Mouse (Mus musculus): ENCODE results near the gene Tmem255b.
A peak's percentile ranks its signal among the peaks of the same experiment; 100 is the strongest.

Tmem255b gene

DNA sequence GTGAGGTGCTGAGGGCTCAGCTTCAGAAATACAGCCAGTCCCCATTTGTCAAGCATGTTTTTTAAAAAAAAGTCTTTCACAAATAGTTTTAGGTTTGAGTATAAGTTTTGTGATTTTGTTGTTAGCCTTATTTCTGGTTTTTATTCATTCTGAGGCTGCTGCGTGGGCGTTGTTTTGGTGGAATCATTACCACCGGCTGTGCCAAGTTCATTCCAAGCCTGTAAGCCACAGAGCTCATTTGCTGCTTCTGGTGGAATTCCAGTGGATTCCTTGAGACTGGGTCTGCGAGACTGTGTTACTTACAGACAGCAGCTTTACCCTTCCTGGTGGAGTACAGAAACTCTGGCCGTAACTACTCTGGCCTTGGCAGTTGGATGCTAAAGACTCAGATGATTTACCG is 11.5 kb downstream of the Tmem255b start:
- no peak for DNase-seq (ENCODE audit: low spot score)

DNA sequence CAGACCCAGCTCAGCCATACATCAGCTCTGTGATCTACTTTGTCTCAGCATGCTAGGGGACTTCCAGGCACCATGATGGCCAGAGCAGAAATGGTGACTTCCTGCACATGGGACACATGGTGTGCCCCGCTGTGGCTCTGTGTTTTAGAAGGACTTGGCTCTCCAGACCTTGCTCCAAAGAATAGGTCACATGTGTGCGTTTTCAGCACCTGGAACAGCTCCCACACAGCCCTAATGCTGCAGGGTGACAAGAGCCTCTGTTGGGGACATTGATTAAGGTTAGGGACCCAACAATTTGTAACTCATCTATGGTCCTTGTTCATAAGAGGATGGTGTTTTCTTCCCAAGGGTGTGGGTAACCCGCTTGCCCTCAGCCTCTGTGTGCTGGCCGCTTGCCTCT is 13.2 kb downstream of the Tmem255b start:
- no peak for DNase-seq (ENCODE audit: low spot score)

DNA sequence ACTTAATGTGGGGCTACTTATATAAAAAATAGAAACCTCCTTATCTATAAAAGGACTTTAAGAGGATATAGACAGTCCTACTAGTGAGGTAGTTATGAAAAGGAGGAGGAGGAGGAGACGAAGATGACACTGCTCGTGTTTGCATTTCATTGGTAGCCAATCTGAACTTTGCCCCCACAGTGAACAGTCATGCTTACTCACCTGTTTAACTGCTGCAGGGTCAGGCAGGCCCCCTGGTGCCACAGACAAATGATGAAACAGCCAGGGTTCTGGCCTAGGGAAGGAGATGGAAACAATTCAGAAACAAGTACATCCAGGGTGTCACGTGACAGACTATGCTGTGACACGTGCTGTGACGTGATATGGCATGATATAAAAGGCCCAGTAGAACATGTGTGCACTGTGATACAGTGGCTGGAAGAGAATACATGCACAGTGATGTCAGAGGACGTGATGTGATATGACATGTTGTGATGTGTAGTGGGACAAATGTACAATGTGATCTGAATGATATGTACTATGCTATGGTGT is 16.8 kb downstream of the Tmem255b start:
- no peak for DNase-seq (ENCODE audit: low spot score)

DNA sequence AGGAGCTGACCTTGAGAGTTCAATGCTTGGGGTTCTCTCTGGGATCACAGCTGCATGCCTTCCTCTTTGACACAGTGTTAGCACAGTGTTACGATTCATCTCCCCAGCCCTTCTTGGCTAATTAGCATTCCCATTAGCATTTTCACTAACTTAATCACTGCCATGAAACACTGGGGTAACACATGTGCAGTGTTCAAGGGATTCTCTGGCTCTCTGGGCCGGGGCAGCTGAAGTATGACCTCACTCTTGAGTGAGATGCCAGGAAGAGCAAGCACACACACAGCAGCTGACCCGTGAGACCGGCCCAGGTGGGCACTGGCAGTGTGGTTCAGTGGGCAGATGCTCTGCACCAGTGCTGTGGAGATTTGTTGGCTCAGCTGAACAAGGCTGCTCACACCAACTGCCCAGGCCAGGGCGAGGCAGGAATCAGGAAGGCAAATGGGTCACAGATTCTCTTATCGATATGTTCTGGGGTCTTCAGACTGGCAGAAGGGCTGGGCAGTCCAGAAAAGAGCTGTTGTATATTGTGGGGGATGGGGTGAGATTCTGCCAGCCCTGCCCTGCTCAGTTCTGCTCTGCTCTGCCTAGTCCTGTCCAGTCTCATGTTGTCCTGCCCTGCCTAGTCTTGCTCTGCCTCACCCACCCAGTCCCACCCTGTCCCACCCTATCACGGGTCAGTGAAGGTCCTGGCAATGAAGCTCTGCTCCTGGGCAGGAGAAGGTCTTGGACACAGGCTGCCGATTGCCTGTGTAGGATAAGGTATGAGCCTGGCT is 19.5 kb downstream of the Tmem255b start:
- no peak for DNase-seq (ENCODE audit: low spot score)

DNA sequence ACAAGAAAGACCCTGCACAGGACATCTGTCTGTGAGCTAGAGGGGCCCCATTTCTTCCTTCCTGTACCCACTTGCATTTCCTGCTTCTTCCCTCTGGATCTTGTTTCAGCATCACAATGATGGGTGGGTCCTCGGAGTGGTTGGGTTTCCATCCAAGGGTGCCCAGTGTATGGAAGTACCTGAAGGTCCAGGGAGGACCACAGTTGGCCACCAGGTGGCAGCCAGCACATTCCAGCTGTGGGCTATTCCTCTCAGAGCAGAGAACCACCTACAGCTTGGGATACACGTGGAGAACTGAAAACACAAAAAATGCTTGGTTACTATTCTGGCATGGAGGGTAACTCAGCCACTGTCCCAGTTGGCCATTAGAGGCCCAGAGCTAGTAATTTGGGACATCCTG is 20.3 kb downstream of the Tmem255b start:
- DNase-seq (ENCODE audit: low spot score), result no peak

DNA sequence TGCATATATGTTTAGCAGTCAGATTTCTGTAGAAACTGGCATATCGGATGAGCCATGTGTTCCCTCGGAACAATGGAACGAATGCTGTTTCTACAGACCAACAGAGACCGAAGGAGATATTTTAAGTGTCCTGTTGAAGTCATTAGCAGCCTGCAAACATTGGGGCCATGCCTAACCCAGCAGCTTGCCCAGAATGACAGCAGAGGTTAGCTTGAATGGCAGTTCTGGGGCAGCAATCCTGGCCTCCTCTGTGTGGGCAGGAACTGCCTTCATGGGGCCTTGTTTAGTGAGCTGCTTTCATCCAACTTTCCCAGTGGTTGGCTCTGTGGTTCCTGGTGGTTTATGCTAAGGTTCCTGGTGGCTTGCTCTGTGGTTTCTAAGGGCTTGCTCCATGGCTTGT is 24.4 kb downstream of the Tmem255b start:
- no peak for DNase-seq (ENCODE audit: low spot score)

DNA sequence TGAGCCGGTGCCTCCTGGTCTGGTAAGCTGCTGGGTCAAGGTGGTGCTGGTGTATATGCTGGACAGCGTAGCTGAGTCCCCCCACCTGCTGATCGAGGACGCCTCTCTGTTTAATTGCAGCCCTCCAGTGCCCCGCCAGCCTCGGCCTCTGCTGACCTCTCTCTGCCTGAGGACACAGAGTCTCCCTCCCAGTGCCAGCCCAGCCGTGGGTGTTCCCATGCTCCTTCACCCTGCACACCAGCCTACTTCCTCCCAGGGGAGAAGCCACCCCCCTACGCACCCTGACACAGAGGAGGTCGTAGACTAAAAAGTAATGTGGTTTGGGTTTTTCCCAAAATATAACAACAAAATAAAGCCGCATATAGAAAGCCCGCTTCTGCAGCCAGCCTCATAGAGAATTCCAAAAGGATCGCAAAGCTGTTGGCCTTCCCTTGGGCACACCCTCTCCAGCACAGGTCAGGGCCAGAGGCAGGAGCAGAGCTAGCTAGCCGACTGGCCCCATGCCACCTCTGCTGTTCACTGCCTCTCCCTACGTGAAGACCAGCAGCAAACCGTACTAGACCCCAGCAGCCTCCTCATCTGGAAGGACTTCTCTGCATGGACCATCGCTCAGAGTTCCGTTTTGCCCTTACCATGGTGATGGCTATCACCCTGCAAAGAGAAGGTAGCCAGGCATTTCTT is 26.2 kb downstream of the Tmem255b start:
- no peak for DNase-seq (ENCODE audit: low spot score)

DNA sequence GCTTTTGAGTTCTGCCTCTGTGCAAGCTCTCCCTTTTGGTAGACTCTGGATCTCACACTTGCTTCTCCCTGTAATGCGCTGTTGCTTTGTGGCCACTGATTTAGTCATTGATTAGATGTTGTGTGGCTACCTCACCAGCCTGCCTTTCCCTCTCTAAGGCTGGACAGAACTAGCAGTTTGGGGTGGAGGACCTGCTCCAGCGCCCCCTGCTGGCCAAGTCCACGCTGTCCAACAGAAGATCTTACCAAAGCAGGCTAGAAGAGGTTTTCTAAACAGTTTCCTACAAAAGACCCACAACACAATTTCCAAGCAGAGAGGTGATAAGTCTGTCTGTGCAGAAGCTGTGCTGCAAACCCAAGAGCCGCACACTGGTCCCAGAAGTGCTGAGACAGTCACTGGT is 26.9 kb downstream of the Tmem255b start:
- DNase-seq (ENCODE audit: low spot score), result peak; percentile 17

DNA sequence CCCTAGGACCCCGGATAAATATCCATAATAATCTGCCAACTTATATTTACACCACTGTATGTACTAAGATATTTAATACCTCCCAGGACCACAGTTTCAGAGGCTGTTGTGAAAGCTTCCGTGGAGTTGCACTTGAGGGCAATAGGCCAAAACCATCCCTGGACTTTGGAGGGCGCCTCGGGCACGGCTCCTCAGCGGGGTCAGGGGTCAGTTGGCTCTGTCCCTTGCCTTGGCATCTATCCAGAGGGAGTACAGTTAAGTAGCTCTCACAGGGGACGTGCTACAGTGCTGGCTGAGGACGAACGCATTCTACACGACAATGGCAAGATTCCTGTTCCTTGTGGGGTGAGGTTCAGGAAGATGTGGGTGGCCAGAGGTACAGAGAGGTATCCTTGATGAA is 27.4 kb downstream of the Tmem255b start:
- no peak for DNase-seq (ENCODE audit: low spot score)

DNA sequence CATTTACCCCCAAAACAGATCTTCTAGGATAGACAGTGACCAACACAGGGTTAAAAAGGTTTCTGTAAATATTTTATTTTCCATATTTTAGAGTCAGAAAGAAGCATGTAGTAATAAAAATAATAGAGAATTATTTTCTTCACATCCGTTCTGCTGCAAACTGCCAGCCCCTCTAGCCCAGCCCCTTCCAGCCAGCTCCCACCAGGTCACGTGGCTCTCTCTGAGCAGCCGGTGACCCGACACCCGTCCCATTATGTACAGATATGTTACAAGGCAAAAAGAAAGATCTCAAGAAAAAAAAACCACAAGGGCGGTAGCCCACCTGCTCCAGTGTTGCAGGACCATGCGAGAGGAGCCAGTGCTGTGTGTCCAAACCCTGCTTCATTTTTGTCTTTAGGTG is 30.3 kb downstream of the Tmem255b start:
- DNase-seq (ENCODE audit: low spot score), result no peak

DNA sequence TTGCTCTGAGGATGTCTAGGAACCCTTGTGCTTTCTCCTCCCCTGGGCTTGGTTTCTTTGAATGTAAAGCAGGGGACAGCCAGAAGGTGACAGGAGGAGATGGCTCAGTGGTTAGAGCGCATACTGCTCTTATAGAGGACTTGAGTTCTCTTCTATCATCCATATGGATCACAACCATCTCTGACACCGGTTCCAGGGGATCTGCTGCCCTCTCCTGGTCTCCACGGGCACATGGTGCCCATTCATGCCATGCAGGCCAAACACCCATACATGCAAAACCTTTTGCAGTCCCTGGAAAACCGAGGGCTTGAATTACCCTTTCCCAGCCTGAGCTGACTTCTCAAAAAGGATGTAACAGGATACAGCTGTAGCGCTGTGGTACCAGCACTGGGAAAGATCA is 32.0 kb downstream of the Tmem255b start:
- DNase-seq (ENCODE audit: low spot score), result no peak

DNA sequence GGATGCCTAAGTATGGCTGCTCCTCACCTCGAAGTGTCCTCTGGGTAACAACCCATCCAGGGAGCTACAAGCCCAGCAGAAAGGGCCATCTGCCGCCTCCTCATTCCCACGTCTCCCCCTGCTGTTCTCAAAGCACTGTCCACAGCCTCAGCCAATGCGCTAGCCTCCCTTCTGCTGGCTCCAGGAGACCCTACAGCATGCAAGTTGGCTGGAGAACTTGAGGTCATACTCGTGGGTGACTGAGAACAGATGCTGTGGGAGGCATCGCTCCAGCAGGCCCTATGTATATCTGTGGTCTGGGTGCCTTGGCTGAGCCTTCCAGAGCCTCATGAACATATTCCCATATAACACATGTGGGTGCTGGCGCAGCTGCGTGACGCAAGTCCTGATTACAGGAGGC is 33.7 kb downstream of the Tmem255b start:
- DNase-seq (ENCODE audit: low spot score), result no peak

DNA sequence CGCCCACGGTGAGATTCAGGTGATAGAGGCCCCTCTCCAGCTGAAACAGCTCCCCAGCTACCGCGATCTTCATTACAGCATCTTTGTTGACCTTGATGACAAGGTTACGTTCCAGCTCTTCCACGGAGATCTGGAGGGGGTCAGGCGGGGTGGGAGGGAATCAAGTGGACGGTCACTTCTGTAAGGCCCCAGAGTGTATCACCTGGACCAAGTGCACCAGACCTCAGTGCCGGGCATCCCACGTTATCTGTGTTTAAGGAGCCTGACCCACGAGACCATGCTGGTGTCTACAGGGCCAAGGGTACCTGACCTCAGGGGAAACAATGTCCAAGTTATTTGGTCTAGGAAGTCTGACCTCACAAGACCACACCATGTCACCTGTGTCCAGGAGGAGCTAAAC is 36.5 kb downstream of the Tmem255b start:
- no peak for DNase-seq (ENCODE audit: low spot score)

DNA sequence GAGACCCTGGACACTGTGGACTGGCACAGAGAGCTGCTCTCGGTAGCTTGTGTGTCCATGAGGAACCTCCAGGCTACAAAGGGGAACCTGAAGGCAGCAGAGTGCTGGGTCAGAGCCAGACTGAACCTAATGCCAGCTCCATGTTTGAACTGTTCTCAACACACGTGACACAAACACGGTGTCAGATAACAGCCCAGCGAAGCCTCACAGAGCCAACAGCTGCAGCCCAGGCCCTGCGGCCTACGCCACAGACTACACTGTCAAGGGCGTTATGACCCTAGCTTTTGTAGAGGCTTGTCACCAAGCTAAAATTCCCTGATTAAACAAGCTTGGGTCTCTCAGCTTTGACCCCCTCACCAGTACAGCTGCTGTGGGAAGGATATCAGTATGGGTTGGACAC is 37.3 kb downstream of the Tmem255b start:
- DNase-seq (ENCODE audit: low spot score), result no peak

DNA sequence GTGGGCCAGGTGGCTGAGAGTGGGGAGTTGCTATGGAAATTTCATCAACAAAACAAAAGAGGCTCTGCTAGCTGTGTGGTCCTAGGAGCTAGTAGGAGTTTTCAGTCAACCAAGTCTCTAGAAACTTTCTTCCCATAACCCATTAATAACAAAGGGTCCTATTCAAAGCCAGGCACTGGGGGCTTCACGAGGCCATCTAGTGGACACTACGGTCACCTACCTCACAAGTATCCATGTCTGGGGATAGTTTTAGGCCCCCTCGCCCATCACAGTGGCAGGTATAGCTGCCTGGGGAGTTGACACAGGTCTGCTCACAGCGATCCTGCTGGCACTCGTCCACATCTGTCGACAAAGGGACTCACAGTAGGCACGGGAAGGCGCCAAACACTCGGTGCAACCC is 40.9 kb downstream of the Tmem255b start:
- no peak for DNase-seq (ENCODE audit: low spot score)

DNA sequence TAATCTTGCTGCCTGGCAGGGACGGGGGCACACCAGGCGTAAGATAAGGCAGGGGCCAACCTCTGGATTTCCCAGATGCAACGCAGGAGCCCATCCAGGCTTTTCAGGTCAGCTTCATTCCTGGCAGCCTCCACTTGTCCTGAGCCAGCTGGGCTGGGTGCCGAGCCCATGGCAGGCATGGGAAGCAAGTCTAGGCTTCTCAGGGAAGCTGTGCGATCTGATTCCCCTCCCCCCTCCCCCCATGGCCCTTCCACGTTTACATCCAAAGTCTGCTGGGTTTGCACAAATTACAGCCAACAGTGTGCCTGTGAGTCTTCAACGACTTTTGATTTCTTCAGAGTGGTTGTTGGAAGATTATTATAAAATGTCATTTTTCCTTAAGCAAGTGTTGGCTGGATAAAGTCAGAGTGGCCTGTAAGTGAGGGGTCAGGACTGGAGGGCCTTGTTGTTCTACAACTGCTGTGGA is 46.1 kb downstream of the Tmem255b start:
- DNase-seq (ENCODE audit: low spot score), result no peak

DNA sequence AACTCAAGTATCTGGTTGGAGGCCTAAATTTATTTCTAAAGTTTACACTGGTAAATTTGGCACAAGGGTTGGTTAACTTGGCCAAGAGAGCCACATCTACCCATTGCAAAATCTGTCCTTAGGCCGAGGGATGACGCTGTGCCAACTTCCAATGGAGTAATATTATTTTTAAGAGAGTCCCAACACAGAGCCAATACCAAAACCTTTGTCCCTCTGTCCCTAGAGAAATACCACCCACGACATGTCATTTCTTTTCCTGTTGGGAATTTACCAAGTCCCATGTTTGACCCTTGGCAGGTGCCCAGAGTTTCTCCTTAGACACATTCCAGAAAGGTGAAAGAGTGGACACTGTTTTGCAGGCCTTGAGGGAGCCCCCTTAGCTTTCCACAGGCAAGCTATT is 46.6 kb downstream of the Tmem255b start:
- no peak for DNase-seq (ENCODE audit: low spot score)

DNA sequence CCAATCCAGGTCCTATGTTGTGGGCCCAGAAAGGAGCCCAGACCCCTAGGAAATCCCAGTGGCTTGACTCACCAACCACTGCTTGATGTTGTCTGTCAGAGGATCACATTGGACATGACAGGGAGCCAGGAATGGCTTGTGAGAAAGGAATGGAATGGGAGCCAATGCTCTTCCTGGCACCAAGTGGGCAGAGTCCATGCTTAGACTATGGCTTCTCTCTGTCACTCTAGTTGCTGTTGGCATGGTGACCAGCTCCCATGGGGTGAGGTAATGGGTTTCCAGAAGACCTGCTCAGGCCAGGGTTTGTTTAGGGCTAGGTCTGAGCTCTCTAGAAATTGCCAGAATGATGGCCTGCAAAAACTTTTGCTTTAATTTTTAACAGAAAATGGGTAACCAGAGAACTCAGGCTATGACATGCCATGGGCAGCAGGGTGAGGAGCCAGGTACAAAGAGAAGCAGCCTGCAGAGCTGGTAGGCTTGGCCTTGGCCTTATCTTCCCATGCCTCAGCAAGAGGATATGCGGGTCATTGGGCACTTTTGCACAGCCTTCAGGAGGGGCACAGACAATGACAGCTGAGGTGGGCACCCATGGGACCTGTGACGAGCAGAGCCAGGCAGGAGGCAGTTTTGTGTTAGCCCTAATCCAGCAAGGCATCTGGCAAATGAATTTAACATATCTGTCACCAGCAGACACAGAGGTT is 47.3 kb downstream of the Tmem255b start:
- no peak for DNase-seq (ENCODE audit: low spot score)

DNA sequence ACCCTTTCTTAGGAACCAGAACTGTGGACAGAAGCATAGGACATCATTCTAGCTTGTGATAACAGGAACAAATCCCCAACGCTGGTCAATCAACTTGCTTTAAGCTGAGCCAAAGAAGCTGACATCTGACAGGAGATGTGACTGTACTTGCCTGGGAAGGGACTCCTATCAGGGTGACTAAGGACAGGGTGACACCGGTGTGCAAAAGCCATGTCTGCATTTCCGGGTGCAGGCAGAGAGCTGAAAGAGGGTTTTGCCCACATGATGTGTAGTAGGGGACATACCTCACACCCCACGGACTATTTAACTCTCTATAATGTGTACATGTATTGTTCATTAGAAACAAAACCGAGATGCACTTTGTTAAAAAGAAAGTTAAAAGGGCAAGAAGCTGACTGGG is 48.2 kb downstream of the Tmem255b start:
- DNase-seq (ENCODE audit: low spot score), result no peak

DNA sequence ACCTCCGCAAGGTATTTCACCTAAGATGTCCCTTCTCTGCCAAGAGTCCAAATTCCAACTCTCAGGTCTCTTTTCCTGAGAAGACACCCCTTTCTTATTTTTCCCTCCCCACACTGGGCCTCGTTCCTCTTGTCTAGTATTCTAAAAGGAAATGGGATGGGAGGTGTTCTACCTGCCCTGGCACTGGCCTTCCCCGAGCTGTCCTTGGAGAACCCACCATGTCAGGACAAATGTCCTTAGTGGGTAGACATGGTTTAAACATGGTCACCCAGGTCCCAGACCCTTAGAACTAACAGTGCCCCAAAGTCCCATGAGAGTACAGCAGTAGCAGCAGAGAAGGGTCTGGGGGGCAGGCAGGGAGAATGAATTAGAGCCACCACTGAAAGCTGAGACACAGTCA is 54.4 kb downstream of the Tmem255b start:
- no peak for DNase-seq (ENCODE audit: low spot score)

DNA sequence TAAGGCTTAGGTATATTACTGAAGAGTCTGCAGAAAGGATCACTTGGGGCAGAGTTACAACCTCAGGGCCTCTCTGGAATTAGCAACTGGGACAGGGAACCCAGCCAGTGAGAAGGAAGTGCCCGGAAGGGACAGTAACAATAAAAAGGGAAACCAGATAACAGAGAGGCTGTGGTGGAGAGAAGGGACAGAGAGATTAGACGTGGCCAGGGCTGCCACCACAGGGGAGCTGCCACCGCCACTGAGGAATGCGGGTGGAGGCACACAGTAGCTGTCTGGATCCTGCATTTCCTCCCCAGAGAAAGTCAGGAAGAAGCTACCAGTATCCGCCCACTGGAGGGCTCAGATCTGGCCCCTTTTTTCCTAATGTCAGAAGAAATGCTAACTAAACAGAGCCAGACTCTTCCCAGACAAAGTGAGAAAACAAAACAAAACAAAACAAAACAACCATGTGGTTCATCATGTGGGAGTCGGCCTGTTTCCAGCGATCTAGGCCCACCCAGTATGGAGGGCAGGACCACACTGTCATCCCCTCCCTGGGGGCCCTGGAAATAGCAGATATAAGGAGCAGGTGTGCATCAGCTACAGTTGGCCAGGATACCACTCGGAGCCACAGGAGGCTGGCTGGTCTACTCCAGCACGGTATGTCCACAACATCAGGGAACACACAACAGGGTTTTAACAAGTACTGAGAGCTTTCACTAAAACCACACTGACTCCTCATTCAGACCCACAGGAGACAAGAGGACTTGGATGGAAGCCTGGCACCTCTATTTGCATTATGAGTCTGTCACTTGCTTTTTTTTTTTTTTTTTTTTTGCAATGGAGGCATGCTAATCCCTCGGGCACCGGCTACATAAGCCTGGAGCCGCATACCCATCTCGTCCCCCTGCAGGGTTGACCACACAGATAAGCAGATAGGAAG is 55.3 kb downstream of the Tmem255b start:
- DNase-seq (ENCODE audit: low spot score), result no peak

DNA sequence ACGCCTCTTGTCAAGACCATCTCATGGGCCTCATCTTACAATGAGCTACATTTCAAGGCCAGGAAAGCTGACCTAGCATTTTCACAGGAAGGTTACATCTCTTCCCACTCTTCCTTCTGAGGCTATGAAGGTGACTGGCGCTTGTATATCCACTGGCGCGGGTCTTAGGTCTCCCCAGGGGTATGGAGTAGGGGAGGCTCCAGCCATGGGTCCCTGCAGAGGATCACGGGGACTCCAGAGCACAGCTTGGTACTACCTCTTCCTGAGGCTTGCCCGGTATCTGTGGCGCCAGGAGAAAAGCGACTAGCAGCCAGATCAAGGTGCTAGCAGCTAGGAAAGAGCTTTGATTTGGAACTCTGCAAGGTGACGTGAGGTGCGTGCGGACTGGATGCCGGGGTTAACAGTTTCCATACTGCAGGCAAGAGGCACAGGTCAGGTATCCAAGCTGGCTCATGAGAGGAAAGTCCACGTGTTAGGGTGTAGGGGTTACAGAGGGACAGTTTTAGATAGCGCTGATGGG is 56.6 kb downstream of the Tmem255b start:
- no peak for DNase-seq (ENCODE audit: low spot score)
